In genomic region chr2:102734055-102734454, GRCm38 (mm10) we compare ENCODE assay signal across 15 mouse cellular contexts.
"Had no signal": no experiment of that assay in that cellular context is flagged by ENCODE, and none has a peak within 500 bp of the region (broad histone marks: within the 10 kb centered on the region; RNA-seq: fewer than 3 reads in every experiment).

No protein-coding gene starts in this region.

- H3K9ac ChIP-seq: limb, embryonic 13.5 days; midbrain, embryonic 12.5 days; neural tube, embryonic 13.5 days had no signal

- H3K27me3 ChIP-seq: midbrain, embryonic 12.5 days; neural tube, embryonic 13.5 days had no signal

- H3K4me2 ChIP-seq: limb, embryonic 13.5 days; midbrain, embryonic 12.5 days; neural tube, embryonic 13.5 days had no signal

- DNase-seq: kidney, adult 8-10 months; kidney, postnatal 25 days; lung, adult 2 months; lung, postnatal 4 days; right cerebral cortex, adult 18-20 months; right cerebral cortex, postnatal 4 days; spleen, adult 18-20 months; thymus, adult 18-20 months; thymus, postnatal 14 days had no signal

- H3K27ac ChIP-seq: limb, embryonic 13.5 days; midbrain, embryonic 12.5 days; neural tube, embryonic 13.5 days had no signal

- H3K36me3 ChIP-seq: limb, embryonic 13.5 days; midbrain, embryonic 12.5 days had no signal

- H3K4me3 ChIP-seq: limb, embryonic 13.5 days; megakaryocyte, embryonic 14.5 days; midbrain, embryonic 12.5 days; neural tube, embryonic 13.5 days had no signal

- H3K9me3 ChIP-seq: limb, embryonic 13.5 days; megakaryocyte, embryonic 14.5 days; midbrain, embryonic 12.5 days; neural tube, embryonic 13.5 days had no signal

- ATAC-seq: intestine, postnatal 0 days; midbrain, embryonic 16.5 days had no signal
